Mouse (Mus musculus) T-helper 2 cell (primary cell): ENCODE results near the gene Deup1.

Experiments used
- in situ Hi-C: fragments of 300-600 bp; cut with MboI, MseI; formaldehyde crosslinking; loops from one replicate; pipeline ENCODE4 v1.15.1; 2025; ENCODE audit warnings: high pct_unique_total_duplicates

Gene Deup1

GRCm38 (mm10) chr9:15627785-15628287, at the start of gene Deup1:
TSS of gene Deup1 (minus strand) at chr9:15627933.
- in situ Hi-C loops = no loop called here

GRCm38 (mm10) chr9:15672251-15672650, 44.5 kb upstream of the Deup1 start:
- in situ Hi-C loops = no loop called here

GRCm38 (mm10) chr9:15670002-15670527, 42.3 kb upstream of the Deup1 start:
- in situ Hi-C loops = no loop called here

GRCm38 (mm10) chr9:15669452-15669851, 41.7 kb upstream of the Deup1 start:
- in situ Hi-C loops = no loop called here

DNA sequence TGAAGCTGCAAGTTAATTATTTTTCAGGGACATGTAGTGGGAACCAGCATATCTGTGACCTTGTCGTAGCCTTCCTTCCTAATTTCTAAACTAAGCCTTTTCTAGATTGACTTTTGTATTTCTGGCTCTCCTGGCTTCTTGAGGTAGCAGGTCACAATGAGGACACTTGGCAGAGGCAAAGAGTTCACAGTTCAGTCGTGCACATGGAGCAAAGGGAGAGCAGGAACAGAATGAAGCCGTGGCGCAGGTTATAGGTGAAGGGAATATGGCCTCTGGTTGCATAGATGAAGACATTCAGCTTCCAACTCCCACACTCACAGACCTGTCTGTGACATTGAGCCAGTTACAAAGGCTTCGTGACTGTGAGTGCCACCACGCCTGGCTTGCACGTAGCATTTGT, 36.9 kb upstream of the Deup1 start:
- in situ Hi-C loops = no loop called here

DNA sequence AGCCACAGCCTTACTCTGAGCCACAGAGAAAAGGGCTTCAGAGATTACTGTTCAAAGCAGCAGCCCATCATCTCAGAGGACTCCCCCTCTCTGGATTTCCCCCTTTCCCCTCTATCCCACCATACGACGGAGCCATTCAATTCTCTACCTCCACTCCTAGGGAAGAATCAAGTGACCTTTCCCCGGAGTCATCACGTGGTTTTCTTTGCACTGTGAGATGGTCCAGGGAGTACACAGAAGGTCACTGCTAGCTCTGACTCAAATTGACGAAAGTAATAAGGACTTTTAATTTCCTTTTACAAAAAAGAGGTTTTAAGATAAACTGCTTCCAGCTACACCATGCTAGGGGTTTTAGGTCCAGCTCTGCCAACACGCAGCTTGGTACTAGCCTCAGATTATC, 31.3 kb upstream of the Deup1 start:
- in situ Hi-C loops = no loop called here

DNA sequence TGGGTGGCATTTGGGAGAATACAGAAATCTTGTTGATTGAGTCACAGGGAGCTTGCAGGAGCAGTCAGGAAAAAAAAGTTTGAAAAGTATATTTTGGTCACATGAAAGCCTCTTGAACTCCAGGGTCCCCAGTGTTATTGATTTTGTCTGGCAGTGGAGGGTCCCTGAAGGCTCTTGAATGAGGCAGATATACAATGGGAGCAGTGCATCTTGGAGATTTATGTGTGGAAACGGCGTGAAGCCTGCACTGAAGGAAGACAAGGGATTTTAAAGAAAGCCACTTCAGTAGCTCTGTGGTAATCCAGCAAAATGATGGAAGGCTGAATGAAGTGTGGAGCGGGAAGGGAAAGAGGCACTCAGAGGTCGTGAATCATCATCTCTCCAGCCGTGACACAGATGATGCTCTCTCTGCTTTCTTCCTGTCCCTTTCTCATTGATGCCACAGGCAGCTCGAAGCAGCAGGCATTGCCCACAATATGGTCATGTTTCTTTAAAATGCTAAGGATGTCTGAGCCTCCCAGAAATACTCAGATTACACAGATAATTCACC, 30.6 kb upstream of the Deup1 start:
- in situ Hi-C loops = no loop called here

- in situ Hi-C loops = no loop called here
Observed at GRCm38 (mm10) chr9:15653036-15653435, 25.3 kb upstream of the Deup1 start.

DNA sequence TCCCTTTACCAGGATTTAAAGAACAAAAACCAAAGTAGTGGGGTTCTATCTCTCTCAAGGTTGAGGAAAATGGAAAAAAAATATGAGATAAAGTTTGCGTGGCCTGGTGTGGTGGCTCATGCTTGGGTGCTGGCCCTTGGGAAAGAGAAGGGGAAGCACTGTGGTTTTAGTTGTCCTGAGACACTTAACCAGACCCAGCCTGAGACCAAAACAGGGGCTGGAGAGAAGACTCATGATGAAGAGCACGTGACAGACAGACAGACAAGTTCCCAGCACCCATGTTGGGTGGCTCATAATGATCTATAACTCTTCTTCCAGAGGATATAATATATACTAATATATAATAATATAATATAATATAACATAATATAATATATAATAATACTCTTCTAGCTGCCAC, 22.2 kb upstream of the Deup1 start:
- in situ Hi-C loops = no loop called here

DNA sequence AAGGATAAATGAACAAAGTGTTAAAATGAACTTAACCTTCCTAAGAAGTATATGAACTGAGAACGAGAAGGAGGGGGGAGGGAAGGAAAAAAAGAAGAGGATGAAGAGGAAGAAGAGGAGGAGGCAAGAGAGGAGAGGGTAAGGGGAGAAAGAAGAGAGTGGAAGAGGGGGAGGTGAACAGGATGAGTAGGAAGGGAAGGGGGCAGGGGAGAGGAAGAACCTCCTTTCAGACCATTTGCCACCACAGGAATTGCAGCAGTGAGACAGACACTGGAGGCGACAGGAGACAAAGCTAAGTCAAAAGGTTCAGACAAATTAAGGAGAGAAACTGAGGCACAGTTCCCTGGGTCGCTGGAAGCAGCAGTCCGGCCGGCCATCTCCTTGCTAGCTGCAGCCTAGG, 349 bp downstream of the Deup1 start:
- in situ Hi-C loops = no loop called here

DNA sequence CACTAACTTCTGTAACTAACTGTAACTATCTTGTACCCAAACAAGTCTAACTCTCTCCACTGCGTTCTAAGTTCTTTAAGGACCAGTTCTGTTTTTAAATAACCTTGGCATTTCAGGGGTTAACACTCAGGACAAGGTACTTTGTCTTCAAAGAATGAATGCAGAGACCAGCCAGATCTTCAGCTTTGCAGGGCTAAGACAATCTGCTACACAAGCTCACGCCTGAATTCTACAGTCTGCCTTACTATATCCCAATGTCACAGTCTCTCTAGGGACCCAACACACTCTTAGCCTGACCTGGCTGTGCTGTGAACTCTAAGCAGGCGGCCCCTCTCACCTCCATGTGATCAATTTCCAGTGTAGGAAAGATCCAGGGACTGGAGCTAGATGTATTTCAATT, 3.0 kb downstream of the Deup1 start:
- in situ Hi-C loops = no loop called here

- in situ Hi-C loops = no loop called here
Observed at GRCm38 (mm10) chr9:15619767-15620166, 8.0 kb downstream of the Deup1 start.

DNA sequence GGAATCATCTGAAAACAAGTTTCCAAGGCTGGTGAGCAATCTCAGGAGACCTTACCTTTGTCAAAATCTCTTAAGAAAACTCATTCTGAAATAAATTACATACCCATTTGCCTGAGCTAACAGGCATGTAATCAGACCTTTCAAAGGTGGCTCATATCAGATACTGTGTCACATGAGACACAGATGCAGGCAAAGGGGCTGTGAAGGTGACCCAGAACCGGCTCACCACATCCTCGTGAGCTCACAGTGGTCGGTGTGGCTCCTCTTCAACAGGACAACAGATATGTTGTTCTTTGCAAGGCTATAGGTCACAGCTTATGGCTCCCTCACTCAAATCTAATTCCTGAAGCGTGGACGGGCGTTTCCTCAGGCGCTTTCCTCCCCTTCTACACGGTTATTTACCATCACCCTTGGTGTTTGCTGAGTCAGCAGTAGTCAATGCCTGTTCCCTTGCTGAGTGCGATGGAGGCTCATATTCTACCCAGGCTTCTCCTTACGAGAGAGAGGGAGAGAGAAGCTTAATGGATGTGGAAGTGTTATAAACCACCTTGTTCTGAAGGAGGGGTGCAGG, 8.6 kb downstream of the Deup1 start:
- in situ Hi-C loops = no loop called here

DNA sequence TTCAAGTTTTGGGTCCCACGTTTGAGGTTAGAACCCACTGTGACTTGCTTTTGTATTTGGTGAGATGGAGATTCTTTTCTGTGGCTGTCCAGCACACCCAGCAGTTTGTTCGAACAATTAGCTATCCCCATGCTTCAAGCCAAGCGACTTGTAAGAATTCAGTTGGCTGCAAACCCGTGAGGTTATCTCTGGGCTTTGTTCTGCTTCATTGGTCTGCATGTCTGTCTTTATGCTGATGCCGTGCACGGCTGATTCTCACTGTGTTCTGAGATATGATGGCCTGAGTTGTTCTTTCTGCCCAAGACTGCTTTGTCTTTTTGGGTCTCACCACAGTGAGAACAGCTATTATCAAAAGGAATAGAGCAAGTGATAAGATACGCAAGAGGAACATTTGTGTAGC, 10.7 kb downstream of the Deup1 start:
- in situ Hi-C loops = no loop called here

GRCm38 (mm10) chr9:15616471-15616870, 11.3 kb downstream of the Deup1 start:
- in situ Hi-C loops = no loop called here

- in situ Hi-C loops = no loop called here
Observed at GRCm38 (mm10) chr9:15609280-15609930, 18.3 kb downstream of the Deup1 start.

DNA sequence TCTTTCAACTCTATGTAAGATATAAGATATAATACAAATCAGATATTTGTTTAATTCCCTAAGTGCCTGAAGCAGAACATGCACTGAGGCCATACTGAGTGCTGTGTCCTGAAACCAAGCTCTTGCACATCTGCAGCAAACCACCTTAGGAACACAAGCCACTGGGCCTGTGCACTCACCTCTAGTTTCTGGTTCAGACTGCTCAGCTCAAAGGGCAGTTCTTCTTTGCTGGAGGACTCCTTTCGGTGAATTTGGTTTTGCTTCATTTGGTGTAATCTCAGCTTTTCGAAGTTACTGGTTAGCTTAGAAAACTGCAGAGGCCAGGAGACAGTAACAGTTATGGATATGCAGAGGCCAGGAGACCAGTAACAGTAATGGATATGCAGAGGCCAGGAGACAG, 20.1 kb downstream of the Deup1 start:
- in situ Hi-C loops = no loop called here

- in situ Hi-C loops = no loop called here
Observed at GRCm38 (mm10) chr9:15603156-15603555, 24.6 kb downstream of the Deup1 start.

DNA sequence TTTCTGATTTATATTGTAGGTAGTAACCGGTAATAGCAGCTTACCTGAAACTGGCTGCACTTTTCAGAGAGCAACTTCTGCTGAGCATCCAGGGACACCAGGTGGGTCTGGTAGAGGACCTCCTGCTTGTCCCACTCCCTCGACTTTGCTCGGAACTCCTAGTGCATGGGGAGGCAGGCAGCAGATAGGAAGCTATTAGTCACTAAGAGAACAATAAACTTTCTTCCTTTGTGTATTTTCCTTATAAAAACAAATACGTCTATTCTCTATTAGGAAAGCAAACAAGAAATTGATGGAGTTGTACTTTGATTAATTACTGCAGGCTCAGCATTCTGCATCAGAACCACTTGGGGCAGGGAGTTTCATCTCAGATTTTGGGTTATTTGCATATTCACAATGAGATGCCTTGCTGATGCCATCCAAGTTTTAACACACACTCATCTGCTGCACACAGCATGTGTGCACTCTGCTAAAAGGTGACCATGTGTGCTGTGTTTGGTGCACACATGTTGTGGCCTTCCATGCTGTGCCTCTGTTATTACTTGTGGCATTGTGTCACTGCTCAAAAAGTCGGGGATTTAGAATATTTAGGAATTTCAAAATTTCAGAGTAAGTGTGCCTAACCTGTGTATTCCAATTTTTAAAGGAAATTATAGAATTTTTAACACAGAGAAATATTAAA, 26.7 kb downstream of the Deup1 start:
- in situ Hi-C loops = no loop called here

- in situ Hi-C loops = no loop called here
Observed at GRCm38 (mm10) chr9:15600156-15600858, 27.4 kb downstream of the Deup1 start.

GRCm38 (mm10) chr9:15596598-15596997, 31.1 kb downstream of the Deup1 start:
- in situ Hi-C loops = no loop called here

DNA sequence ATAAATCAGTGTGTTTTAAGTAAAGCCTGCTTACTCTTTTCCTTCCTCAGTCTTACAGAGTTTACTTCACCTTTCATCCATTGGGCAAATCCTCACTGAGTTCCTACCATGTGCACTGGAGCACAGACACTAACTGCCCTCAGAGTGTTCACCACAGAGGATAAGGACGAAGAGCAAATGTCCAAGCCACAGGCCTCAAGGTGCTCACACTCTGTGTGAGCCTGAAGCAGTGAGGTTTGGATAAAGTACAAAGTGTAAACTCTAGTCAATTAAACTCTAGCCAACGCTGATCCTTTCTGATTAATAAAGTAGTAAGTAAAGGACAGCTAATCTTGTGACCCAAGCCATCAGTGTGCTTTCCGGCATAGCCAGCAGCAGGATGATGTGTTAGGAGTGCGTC, 33.6 kb downstream of the Deup1 start:
- in situ Hi-C loops = no loop called here
